Mouse (Mus musculus) C2C12 (cell line): ENCODE data around the gene Pitpnm1. TPM values are rescaled to one million over a fixed set of nuclear protein-coding genes. Genes with fewer than 3 reads are reported as not detected.

Experiments used
- H3K27me3 ChIP-seq: one replicate; pipeline ENCODE4 v1.6.1; 2011; ENCODE audit not compliant: control insufficient read depth, insufficient read depth, insufficient read length
- H3K36me3 ChIP-seq: one replicate; pipeline ENCODE4 v1.6.1; 2011; ENCODE audit not compliant: control insufficient read depth, insufficient read depth
- H3K4me3 ChIP-seq: one replicate; pipeline ENCODE4 v1.5.1; 2011; ENCODE audit warnings: mild to moderate bottlenecking, control low read depth; ENCODE audit not compliant: poor library complexity, insufficient read depth, severe bottlenecking
- H3K79me2 ChIP-seq: one replicate; pipeline ENCODE4 v1.6.1; 2011; ENCODE audit not compliant: control insufficient read depth, insufficient read depth
- H3K79me3 ChIP-seq: one replicate; pipeline ENCODE4 v1.6.1; 2011; ENCODE audit warnings: low read depth, control low read depth
- H3ac ChIP-seq: one replicate; pipeline ENCODE3; 2011; ENCODE audit warnings: low read depth; ENCODE audit not compliant: control insufficient read depth, insufficient read length
- CEBPB ChIP-seq: IDR thresholded peaks from one replicate; pipeline ENCODE4 v1.6.1; 2011; ENCODE audit warnings: low read depth, mild to moderate bottlenecking, control low read depth, moderate library complexity
- CTCF ChIP-seq: IDR thresholded peaks from one replicate; pipeline ENCODE4 v1.5.1; 2011; ENCODE audit not compliant: control insufficient read depth, insufficient read depth, insufficient read length
- FOSL1 ChIP-seq: IDR thresholded peaks from one replicate; pipeline ENCODE4 v1.8.0; 2011; ENCODE audit warnings: mild to moderate bottlenecking, low read length; ENCODE audit not compliant: poor library complexity, insufficient read depth, severe bottlenecking
- MAX ChIP-seq: IDR thresholded peaks from one replicate; pipeline ENCODE4 v1.6.1; 2011; ENCODE audit warnings: mild to moderate bottlenecking, control low read depth
- MYOD1 ChIP-seq: IDR thresholded peaks from one replicate; pipeline ENCODE4 v1.6.1; 2011; ENCODE audit warnings: low read depth; ENCODE audit not compliant: control insufficient read depth, insufficient read length
- MYOG ChIP-seq: IDR thresholded peaks from one replicate; pipeline ENCODE4 v1.6.1; 2011; ENCODE audit not compliant: control insufficient read depth, insufficient read length; ENCODE audit errors: extremely low read depth
- USF1 ChIP-seq: IDR thresholded peaks from one replicate; pipeline ENCODE4 v1.6.1; 2011; ENCODE audit warnings: low read depth, mild to moderate bottlenecking, control low read depth, moderate library complexity
- polyA plus RNA-seq: library from polyadenylated mRNA; unstranded; fragments of >200 nt; fragmentation: generic; extraction: Trizol; gene quantifications from one replicate; pipeline ENCODE4 v1.2.1, GENCODE M21; 2012; ENCODE audit warnings: missing spikeins

The Pitpnm1 gene
- polyA plus RNA-seq, 1 experiment, result 43.1 TPM

DNA sequence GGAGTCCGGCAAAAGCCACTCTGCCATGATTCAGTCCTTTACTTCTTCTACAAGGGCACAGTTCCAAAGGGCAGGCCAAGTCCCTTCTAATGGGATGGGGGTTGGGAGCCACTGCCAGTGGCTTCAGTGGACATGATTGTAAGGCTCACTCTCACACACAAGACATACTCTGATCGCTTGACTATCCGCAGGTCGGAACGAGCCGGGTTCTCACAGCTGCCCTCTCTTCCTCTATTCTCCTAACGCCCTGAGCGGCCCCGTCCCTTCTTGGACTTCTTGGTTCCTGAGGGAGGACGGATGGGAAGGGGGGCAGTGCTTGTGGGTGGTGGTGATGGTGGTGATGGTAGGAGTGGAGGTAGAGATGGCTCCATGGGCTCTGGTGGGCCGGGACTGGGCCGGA, 57.0 kb downstream of the Pitpnm1 start:
- TF ChIP-seq CEBPB, result no peak
- no peak for TF ChIP-seq MAX
- Histone ChIP-seq H3K36me3 (peaks cover 37% of the 10 kb centered on the region), H3K27me3 (no peaks in the 10 kb centered on the region), H3ac (no peak overlapping the region), H3K79me2 (peaks cover 4% of the 10 kb centered on the region), H3K79me3 (peaks cover 3% of the 10 kb centered on the region), H3K4me3 (no peak overlapping the region)

GRCm38 (mm10) chr19:4159049-4159448, 59.3 kb downstream of the Pitpnm1 start:
- no peak overlapping the region for H3ac ChIP-seq
- H3K79me3 ChIP-seq, result peaks cover 8% of the 10 kb centered on the region
- H3K79me2 ChIP-seq, result peaks cover 16% of the 10 kb centered on the region
- no peak for TF ChIP-seq CEBPB
- TF ChIP-seq USF1, result no peak
- TF ChIP-seq MYOD1, result no peak
- TF ChIP-seq FOSL1, result no peak
- no peak for TF ChIP-seq MAX
- TF ChIP-seq MYOG, result no peak
- no peak for TF ChIP-seq CTCF
- H3K4me3 ChIP-seq, result no peak overlapping the region
- peaks cover 28% of the 10 kb centered on the region for H3K36me3 ChIP-seq
- no peaks in the 10 kb centered on the region for H3K27me3 ChIP-seq

DNA sequence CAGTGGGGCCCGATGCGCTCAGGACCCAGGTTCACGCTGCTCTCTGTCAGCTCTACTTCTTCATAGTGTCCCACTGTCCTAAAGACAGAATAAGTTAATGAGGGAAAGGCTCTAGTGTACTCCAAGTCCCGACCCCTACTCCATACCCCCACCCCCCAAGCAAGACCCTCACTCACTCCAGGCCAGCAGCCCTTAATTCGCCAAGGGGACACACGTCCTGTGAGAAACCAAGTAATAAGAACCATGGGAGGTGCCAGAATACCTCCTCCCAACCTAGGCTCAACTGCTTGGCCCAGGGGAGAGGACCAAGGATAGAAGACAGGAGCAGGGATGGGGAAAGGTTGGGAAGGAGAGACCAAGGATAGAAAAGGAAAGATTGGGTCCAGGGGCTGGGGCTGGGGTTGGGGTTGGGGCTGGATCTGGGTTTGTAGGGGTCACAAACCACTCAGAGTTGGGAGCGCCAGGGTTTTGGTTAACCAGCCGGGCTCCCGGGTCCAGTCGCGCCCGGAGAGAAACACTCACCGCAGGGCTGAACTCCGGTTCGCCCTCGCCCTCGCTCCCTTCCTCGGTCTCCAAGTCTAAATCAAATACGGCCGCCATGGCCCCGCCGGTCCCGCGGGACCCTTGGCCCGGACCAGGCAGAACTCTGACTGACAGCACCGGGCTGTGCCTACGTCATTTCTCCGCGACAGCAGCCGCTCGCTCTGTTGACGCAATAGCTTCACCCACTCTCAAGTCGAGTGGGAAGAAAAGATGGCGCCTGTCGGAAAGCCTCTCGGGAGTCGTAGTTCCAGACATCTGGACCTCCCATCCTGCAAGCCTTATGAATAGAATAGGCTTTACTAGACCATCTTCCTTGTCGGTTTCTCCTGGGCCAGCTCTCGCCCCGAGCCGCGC, 63.1 kb downstream of the Pitpnm1 start, which contains the start of gene Rps6kb2:
Gene Rps6kb2, minus strand, starts transcription at position 709 of the 897 bp plus-strand sequence.
- peaks cover 16% of the 10 kb centered on the region for H3K79me2 ChIP-seq
- no peak for TF ChIP-seq MAX
- TF ChIP-seq USF1, result no peak
- peak; percentile 84 for TF ChIP-seq CEBPB
- TF ChIP-seq MYOG, result no peak
- TF ChIP-seq CTCF, result no peak
- no peak for TF ChIP-seq FOSL1
- TF ChIP-seq MYOD1, result peak; percentile 64
- H3K27me3 ChIP-seq, result no peaks in the 10 kb centered on the region
- H3ac ChIP-seq, result peak within 1 kb of the TSS; percentile 86
- peaks cover 8% of the 10 kb centered on the region for H3K79me3 ChIP-seq
- H3K4me3 ChIP-seq, result peak within 1 kb of the TSS; percentile 72
- peaks cover 21% of the 10 kb centered on the region for H3K36me3 ChIP-seq

DNA sequence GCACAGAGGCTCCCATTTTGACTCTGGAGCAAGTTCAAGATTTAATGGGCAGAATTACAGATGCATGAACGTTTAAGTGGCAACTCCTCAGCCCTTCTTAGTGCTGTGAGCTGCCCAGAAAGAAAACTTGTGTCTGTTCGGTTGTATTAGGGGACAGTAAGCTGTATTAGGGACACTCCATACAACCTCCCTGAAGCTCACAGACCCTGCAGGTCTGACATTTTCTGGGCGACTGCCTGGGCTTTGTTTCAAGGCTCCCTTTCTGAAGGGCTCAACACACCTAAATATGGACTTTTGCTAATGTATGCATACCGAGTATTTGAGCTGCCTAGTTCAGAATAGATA, 63.7 kb downstream of the Pitpnm1 start:
- Histone ChIP-seq H3ac (peak overlapping the region; percentile 2), H3K79me3 (peaks cover 8% of the 10 kb centered on the region), H3K79me2 (peaks cover 16% of the 10 kb centered on the region), H3K27me3 (no peaks in the 10 kb centered on the region), H3K36me3 (peaks cover 21% of the 10 kb centered on the region), H3K4me3 (peak overlapping the region; percentile 72)
- no peak for TF ChIP-seq MYOD1
- TF ChIP-seq USF1, result no peak
- no peak for TF ChIP-seq MYOG
- no peak for TF ChIP-seq CTCF
- TF ChIP-seq FOSL1, result no peak
- no peak for TF ChIP-seq CEBPB
- no peak for TF ChIP-seq MAX

Other genes with a start within 250 kb of the Pitpnm1 start
- gene Chka, start 248.2 kb upstream of the Pitpnm1 start, polyA plus RNA-seq, result 30.9 TPM
- 61.1 TPM for gene Tcirg1, start 192.9 kb upstream of the Pitpnm1 start, polyA plus RNA-seq
- gene Ndufs8, start 187.2 kb upstream of the Pitpnm1 start, polyA plus RNA-seq, result 309 TPM
- gene Aldh3b1, start 170.2 kb upstream of the Pitpnm1 start, polyA plus RNA-seq, result 6.9 TPM
- gene Unc93b1, start 164.8 kb upstream of the Pitpnm1 start, polyA plus RNA-seq, result 0.29 TPM
- gene Aldh3b3, start 141.4 kb upstream of the Pitpnm1 start, polyA plus RNA-seq, result not detected
- gene Aldh3b2, start 127.7 kb upstream of the Pitpnm1 start, polyA plus RNA-seq, result not detected
- gene Acy3, start 113.4 kb upstream of the Pitpnm1 start, polyA plus RNA-seq, result 3.5 TPM
- gene Tbx10, start 107.2 kb upstream of the Pitpnm1 start, polyA plus RNA-seq, result 0.02 TPM
- gene Nudt8, start 99.4 kb upstream of the Pitpnm1 start, polyA plus RNA-seq, result 28.1 TPM
- 0.28 TPM for gene Gm49405, start 99.4 kb upstream of the Pitpnm1 start, polyA plus RNA-seq
- gene Doc2g, start 96.7 kb upstream of the Pitpnm1 start, polyA plus RNA-seq, result 0.98 TPM
- gene Ndufv1, start 87.2 kb upstream of the Pitpnm1 start, polyA plus RNA-seq, result 254 TPM
- 863 TPM for gene Gstp1, start 62.0 kb upstream of the Pitpnm1 start, polyA plus RNA-seq
- 7.2 TPM for gene Gstp2, start 54.0 kb upstream of the Pitpnm1 start, polyA plus RNA-seq
- 0.09 TPM for gene Gstp3, start 40.4 kb upstream of the Pitpnm1 start, polyA plus RNA-seq
- gene Cabp2, start 18.4 kb upstream of the Pitpnm1 start, polyA plus RNA-seq, result not detected
- 134 TPM for gene Cdk2ap2, start 2.8 kb upstream of the Pitpnm1 start, polyA plus RNA-seq
- 208 TPM for gene Aip, start 25.9 kb downstream of the Pitpnm1 start, polyA plus RNA-seq
- gene Gpr152, start 39.8 kb downstream of the Pitpnm1 start, polyA plus RNA-seq, result not detected
- gene Cabp4, start 44.0 kb downstream of the Pitpnm1 start, polyA plus RNA-seq, result 0.04 TPM
- gene Coro1b, start 48.6 kb downstream of the Pitpnm1 start, polyA plus RNA-seq, result 257 TPM
- 5.8 TPM for gene Ptprcap, start 53.6 kb downstream of the Pitpnm1 start, polyA plus RNA-seq
- gene Rps6kb2, start 63.4 kb downstream of the Pitpnm1 start, polyA plus RNA-seq, result 19.7 TPM
- gene Carns1, start 75.5 kb downstream of the Pitpnm1 start, polyA plus RNA-seq, result 2.1 TPM
- gene Tbc1d10c, start 91.3 kb downstream of the Pitpnm1 start, polyA plus RNA-seq, result 0.26 TPM
- 819 TPM for gene Ppp1ca, start 92.1 kb downstream of the Pitpnm1 start, polyA plus RNA-seq
- gene Rad9a, start 101.7 kb downstream of the Pitpnm1 start, polyA plus RNA-seq, result 33.3 TPM
- 24.8 TPM for gene Clcf1, start 114.2 kb downstream of the Pitpnm1 start, polyA plus RNA-seq
- 0.90 TPM for gene AC109138.7, start 114.4 kb downstream of the Pitpnm1 start, polyA plus RNA-seq
- 112 TPM for gene Pold4, start 131.9 kb downstream of the Pitpnm1 start, polyA plus RNA-seq
- 0.34 TPM for gene Ssh3, start 169.2 kb downstream of the Pitpnm1 start, polyA plus RNA-seq
- gene Ankrd13d, start 183.1 kb downstream of the Pitpnm1 start, polyA plus RNA-seq, result 2.2 TPM
- gene Grk2, start 206.2 kb downstream of the Pitpnm1 start, polyA plus RNA-seq, result 56.6 TPM